Mouse (Mus musculus): Measurements from ENCODE around the gene S1pr3.

GRCm38 (mm10) chr13:51360441-51360962 is 47.9 kb upstream of the S1pr3 start:
- no peak for TF ChIP-seq CTCF (IDR thresholded peaks at IDR 0.05; ENCODE audit: control insufficient read depth, insufficient read depth, low read length)
- TF ChIP-seq POLR2A (IDR thresholded peaks at IDR 0.05; ENCODE audit: borderline replicate concordance, control insufficient read depth, low read depth, low read length), result no peak
